Mouse (Mus musculus) ES-E14 (cell line): ENCODE measurements around the gene Il12a. TPM values are rescaled to one million over a fixed set of nuclear protein-coding genes. Genes with fewer than 3 reads are reported as not detected.

Experiments
- DNase-seq: peaks from one replicate; pipeline ENCODE4 v3.0.0-alpha.2; 2013; ENCODE audit warnings: low read depth, low spot score
- H3K27ac ChIP-seq: 2 replicates; pipeline ENCODE4 v1.5.1; 2012; ENCODE audit warnings: low read depth, mild to moderate bottlenecking, low read length, moderate library complexity, mixed read lengths; ENCODE audit not compliant: poor library complexity, insufficient read depth, severe bottlenecking
- H3K36me3 ChIP-seq: 2 replicates; pipeline ENCODE4 v1.6.1; 2012; ENCODE audit warnings: mild to moderate bottlenecking, low read length, moderate library complexity, mixed read lengths; ENCODE audit not compliant: control insufficient read depth, poor library complexity, insufficient read depth, severe bottlenecking
- H3K4me1 ChIP-seq, 2 experiments: fragments of 150-350 bp in 1 of 2; sonication (generic) in 1 of 2; 2 replicates each; pipeline ENCODE4 v1.6.1; 2012; ENCODE audit warnings: low read length in 2 of 2, mild to moderate bottlenecking in 1 of 2, mixed read lengths in 1 of 2; ENCODE audit not compliant: control insufficient read depth in 2 of 2, insufficient read depth in 2 of 2, poor library complexity in 1 of 2
- H3K4me3 ChIP-seq, 2 experiments: fragments of 150-350 bp in 1 of 2; sonication (generic) in 1 of 2; 2 replicates each; pipeline ENCODE4 v1.5.1; 2012; ENCODE audit warnings: low read length in 2 of 2, low read depth in 1 of 2, mild to moderate bottlenecking in 1 of 2, mixed read lengths in 1 of 2; ENCODE audit not compliant: insufficient read depth in 1 of 2, poor library complexity in 1 of 2, severe bottlenecking in 1 of 2
- H3K9ac ChIP-seq: 2 replicates; pipeline ENCODE4 v1.6.1; 2012; ENCODE audit warnings: low read depth, mild to moderate bottlenecking, low read length, mixed read lengths; ENCODE audit not compliant: poor library complexity, insufficient read depth, severe bottlenecking
- H3K9me3 ChIP-seq: fragments of 150-350 bp; sonication (generic); 2 replicates; pipeline ENCODE4 v1.6.1; 2012; ENCODE audit warnings: low read depth, mild to moderate bottlenecking, low read length; ENCODE audit not compliant: control insufficient read depth, insufficient read depth
- CHD2 ChIP-seq: IDR thresholded peaks from 2 replicates; pipeline ENCODE4 v1.6.1; 2014; ENCODE audit warnings: mild to moderate bottlenecking, low read depth, low read length, inconsistent platforms
- HCFC1 ChIP-seq: IDR thresholded peaks from 2 replicates; pipeline ENCODE4 v1.6.1; 2012; ENCODE audit warnings: low read length, inconsistent platforms, borderline replicate concordance; ENCODE audit not compliant: insufficient read depth
- MAFK ChIP-seq: IDR thresholded peaks from 2 replicates; pipeline ENCODE4 v1.6.1; 2014; ENCODE audit warnings: mild to moderate bottlenecking, low read depth, low read length, inconsistent platforms; ENCODE audit not compliant: insufficient read depth
- ZC3H11A ChIP-seq: IDR thresholded peaks from 2 replicates; pipeline ENCODE4 v1.6.1; 2012; ENCODE audit warnings: low read depth, mild to moderate bottlenecking, inconsistent platforms, low read length, borderline replicate concordance
- ZNF384 ChIP-seq: IDR thresholded peaks from 2 replicates; pipeline ENCODE4 v1.6.1; 2012; ENCODE audit warnings: low read depth, low read length, inconsistent platforms
- in situ Hi-C, 2 experiments: fragments of 600-800 bp; cut with MboI; formaldehyde crosslinking; loops; one replicate each; pipeline ENCODE4 v1.15.1; 2025; ENCODE audit warnings: low sequenced_read_pairs in 2 of 2, inconsistent platforms in 1 of 2; ENCODE audit not compliant: unreplicated experiment in 2 of 2
- total RNA-seq: library from RNA; depleted of rRNA; stranded (reverse); fragments of 300-350 nt; gene quantifications from 2 replicates; pipeline ENCODE4 v1.2.3, GENCODE M21; 2012

Gene Il12a
- total RNA-seq, 1 experiment: not detected

GRCm38 (mm10) chr3:68676831-68677303 lies 13.6 kb upstream of the Il12a start:
- Histone ChIP-seq H3K4me1 (peaks cover 0 to 3% of the 10 kb centered on the region in 2 experiments; a peak in 2 of 4 replicates), H3K27ac (no peak overlapping the region), H3K36me3 (no peaks in the 10 kb centered on the region), H3K4me3 (peak overlapping the region; percentile 45 to 57), H3K9me3 (no peaks in the 10 kb centered on the region), H3K9ac (peak overlapping the region; percentile 13; the same call in 1 of the 2 replicates)
- in situ Hi-C loops: no loop called here
- DNase-seq: no peak
- TF ChIP-seq ZNF384: no peak
- no peak for TF ChIP-seq HCFC1
- TF ChIP-seq MAFK: no peak
- no peak for TF ChIP-seq CHD2
- no peak for TF ChIP-seq ZC3H11A

GRCm38 (mm10) chr3:68678805-68679585 lies 11.4 kb upstream of the Il12a start:
- no peak for DNase-seq
- H3K36me3 ChIP-seq: no peaks in the 10 kb centered on the region
- H3K27ac ChIP-seq: no peak overlapping the region
- TF ChIP-seq ZNF384 (no peak), HCFC1 (no peak), ZC3H11A (no peak), CHD2 (no peak), MAFK (no peak)
- H3K4me3 ChIP-seq: no peak overlapping the region
- in situ Hi-C loops: no loop called here
- no peak overlapping the region for H3K9ac ChIP-seq
- peaks cover 0 to 3% of the 10 kb centered on the region in 2 experiments; a peak in 2 of 4 replicates for H3K4me1 ChIP-seq
- no peaks in the 10 kb centered on the region for H3K9me3 ChIP-seq

- no peak for DNase-seq
- Histone ChIP-seq H3K27ac (no peak overlapping the region), H3K4me3 (no peak overlapping the region), H3K9me3 (no peaks in the 10 kb centered on the region), H3K36me3 (no peaks in the 10 kb centered on the region), H3K4me1 (no peaks in the 10 kb centered on the region), H3K9ac (no peak overlapping the region)
- no peak for TF ChIP-seq CHD2
- TF ChIP-seq ZNF384: no peak
- TF ChIP-seq MAFK: no peak
- no peak for TF ChIP-seq HCFC1
- TF ChIP-seq ZC3H11A: no peak
- in situ Hi-C loops: no loop called here
These were observed 6.9 kb upstream of the Il12a start for GRCm38 (mm10) chr3:68683579-68683978.

- TF ChIP-seq HCFC1: no peak
- no peak for TF ChIP-seq ZNF384
- no peak for TF ChIP-seq ZC3H11A
- TF ChIP-seq CHD2: no peak
- TF ChIP-seq MAFK: no peak
- no peaks in the 10 kb centered on the region for H3K4me1 ChIP-seq
- DNase-seq: no peak
These were observed 6.2 kb upstream of the Il12a start for GRCm38 (mm10) chr3:68684207-68684606.

More at GRCm38 (mm10) chr3:68684207-68684606, 6.2 kb upstream of the Il12a start:
- Histone ChIP-seq H3K4me3 (no peak overlapping the region), H3K9ac (no peak overlapping the region), H3K9me3 (no peaks in the 10 kb centered on the region), H3K36me3 (no peaks in the 10 kb centered on the region), H3K27ac (no peak overlapping the region)
- in situ Hi-C loops: no loop called here
